Mouse (Mus musculus): ENCODE measurements around the gene Serpinf2.

GRCm38 (mm10) chr11:75431307-75431706, 8.1 kb downstream of the Serpinf2 start:
- TF ChIP-seq GATA1 (IDR thresholded peaks at IDR 0.05; ENCODE audit: borderline replicate concordance, low read length) (no peak), FLI1 (IDR thresholded peaks at IDR 0.05; ENCODE audit: low read length) (no peak)

Measured in megakaryocyte, embryonic 14.5 days (primary cell).